Mouse (Mus musculus): ENCODE results near the gene Ms4a1. TPM values are rescaled to one million over a fixed set of nuclear protein-coding genes. Genes with fewer than 3 reads are reported as not detected.
"Not testable (repeated sequence)": the region's sequence is repeated elsewhere in the genome, so short reads cannot be mapped to it uniquely, and the experiment has no call there.

Gene Ms4a1
- polyA plus RNA-seq, 1 experiment from 2014 or later, result not detected

- H3K4me2 ChIP-seq, result no peak overlapping the region
- no peak for ATAC-seq
- H3K27me3 ChIP-seq (replicated peaks), result no peaks in the 10 kb centered on the region
- no peaks in the 10 kb centered on the region for H3K4me1 ChIP-seq
- no peaks in the 10 kb centered on the region for H3K36me3 ChIP-seq
- H3K4me3 ChIP-seq, result no peak overlapping the region
- no peaks in the 10 kb centered on the region for H3K9me3 ChIP-seq (replicated peaks)
- WGBS (ENCODE audit: insufficient replicate concordance), result 41% methylated on average over 3 of the region's 3 CpGs
- H3K9ac ChIP-seq, result no peak overlapping the region
- no peak overlapping the region for H3K27ac ChIP-seq
Measured at GRCm38 (mm10) chr19:11263549-11263948, 2.5 kb downstream of the Ms4a1 start.

DNA sequence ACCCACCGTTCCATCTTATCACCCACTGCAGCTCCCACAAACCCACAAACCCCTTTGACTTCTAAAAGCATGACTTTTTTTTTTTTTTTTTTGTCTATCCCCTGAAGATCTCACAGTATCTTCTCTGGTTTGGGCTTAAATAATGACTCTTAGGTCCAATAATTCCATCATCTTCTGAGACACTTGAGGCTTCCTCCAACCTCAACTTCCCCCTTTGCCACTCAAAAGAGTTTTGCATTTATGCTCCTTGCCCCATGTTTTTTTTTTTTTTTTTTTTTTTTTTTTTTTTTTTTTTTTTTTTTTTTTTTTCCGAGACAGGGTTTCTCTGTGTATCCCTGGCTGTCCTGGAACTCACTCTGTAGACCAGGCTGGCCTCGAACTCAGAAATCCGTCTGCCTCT, 3.1 kb downstream of the Ms4a1 start:
- not testable (repeated sequence) for H3K27me3 ChIP-seq (replicated peaks); H3K27ac ChIP-seq; ATAC-seq; H3K4me2 ChIP-seq; H3K9ac ChIP-seq; H3K4me3 ChIP-seq; H3K36me3 ChIP-seq; H3K9me3 ChIP-seq (replicated peaks); H3K4me1 ChIP-seq
- WGBS (ENCODE audit: insufficient replicate concordance), result 62% methylated on average over 4 of the region's 4 CpGs

GRCm38 (mm10) chr19:11261522-11261921, 4.5 kb downstream of the Ms4a1 start:
- no peak for ATAC-seq
- no peak overlapping the region for H3K4me2 ChIP-seq
- WGBS (ENCODE audit: insufficient replicate concordance), result 45% methylated on average over 2 of the region's 2 CpGs

GRCm38 (mm10) chr19:11244230-11244629, 21.8 kb downstream of the Ms4a1 start:
- no peak overlapping the region for H3K4me2 ChIP-seq
- no peak overlapping the region for H3K4me3 ChIP-seq
- no peak overlapping the region for H3K27ac ChIP-seq
- no peak overlapping the region for H3K9ac ChIP-seq
- no peaks in the 10 kb centered on the region for H3K27me3 ChIP-seq (replicated peaks)
- H3K9me3 ChIP-seq (replicated peaks), result no peaks in the 10 kb centered on the region
- no peaks in the 10 kb centered on the region for H3K4me1 ChIP-seq
- ATAC-seq, result no peak
- no peaks in the 10 kb centered on the region for H3K36me3 ChIP-seq

More at GRCm38 (mm10) chr19:11261522-11261921, 4.5 kb downstream of the Ms4a1 start:
- Histone ChIP-seq H3K27ac (no peak overlapping the region), H3K4me1 (no peaks in the 10 kb centered on the region), H3K4me3 (no peak overlapping the region), H3K9ac (no peak overlapping the region), H3K9me3 (replicated peaks) (no peaks in the 10 kb centered on the region), H3K36me3 (no peaks in the 10 kb centered on the region), H3K27me3 (replicated peaks) (no peaks in the 10 kb centered on the region)

DNA sequence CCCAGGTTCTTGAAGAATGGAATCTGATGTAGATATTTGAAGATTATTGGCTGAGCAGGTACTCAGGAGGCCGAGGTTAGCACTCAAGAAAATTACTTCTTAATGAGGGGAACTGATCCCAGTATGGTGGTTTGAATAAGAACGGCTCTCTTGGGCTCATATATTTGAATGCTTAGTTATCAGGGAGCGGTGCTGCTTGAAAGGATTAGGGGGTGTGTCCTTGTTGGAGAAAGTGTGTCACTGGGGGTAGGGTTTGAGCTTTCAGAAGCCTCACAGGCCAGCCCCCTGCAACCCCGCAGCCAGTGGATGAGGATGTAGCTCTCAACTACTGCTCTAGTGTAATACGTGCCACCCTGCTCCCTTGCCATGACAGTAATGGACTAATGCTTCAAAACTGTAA, 23.5 kb downstream of the Ms4a1 start:
- no peaks in the 10 kb centered on the region for H3K4me1 ChIP-seq
- H3K9me3 ChIP-seq (replicated peaks), result no peaks in the 10 kb centered on the region
- 42% methylated on average over 5 of the region's 5 CpGs for WGBS (ENCODE audit: insufficient replicate concordance)
- H3K9ac ChIP-seq, result no peak overlapping the region
- no peak for ATAC-seq
- no peak overlapping the region for H3K4me2 ChIP-seq
- no peaks in the 10 kb centered on the region for H3K36me3 ChIP-seq
- H3K4me3 ChIP-seq, result no peak overlapping the region
- H3K27me3 ChIP-seq (replicated peaks), result no peaks in the 10 kb centered on the region
- no peak overlapping the region for H3K27ac ChIP-seq

DNA sequence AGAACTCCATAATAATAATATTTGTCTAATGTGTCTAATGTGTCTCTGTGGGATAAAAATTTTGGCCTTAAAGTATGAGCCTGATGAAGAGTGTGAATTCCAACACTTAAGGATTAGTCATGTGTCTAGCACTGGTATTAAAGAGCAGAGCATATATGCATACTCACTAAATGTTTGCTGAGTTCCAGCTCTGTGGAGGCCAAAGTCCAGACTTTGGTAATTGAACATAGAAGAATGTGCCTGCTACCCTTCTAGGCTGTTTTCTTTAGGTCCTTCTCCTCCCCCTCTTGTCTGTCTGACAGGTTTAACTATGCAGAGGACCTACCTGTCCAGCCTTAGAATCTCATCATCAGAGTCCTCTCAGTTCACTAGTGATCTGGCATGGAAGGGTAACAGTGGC, 30.2 kb downstream of the Ms4a1 start:
- no peak for ATAC-seq

DNA sequence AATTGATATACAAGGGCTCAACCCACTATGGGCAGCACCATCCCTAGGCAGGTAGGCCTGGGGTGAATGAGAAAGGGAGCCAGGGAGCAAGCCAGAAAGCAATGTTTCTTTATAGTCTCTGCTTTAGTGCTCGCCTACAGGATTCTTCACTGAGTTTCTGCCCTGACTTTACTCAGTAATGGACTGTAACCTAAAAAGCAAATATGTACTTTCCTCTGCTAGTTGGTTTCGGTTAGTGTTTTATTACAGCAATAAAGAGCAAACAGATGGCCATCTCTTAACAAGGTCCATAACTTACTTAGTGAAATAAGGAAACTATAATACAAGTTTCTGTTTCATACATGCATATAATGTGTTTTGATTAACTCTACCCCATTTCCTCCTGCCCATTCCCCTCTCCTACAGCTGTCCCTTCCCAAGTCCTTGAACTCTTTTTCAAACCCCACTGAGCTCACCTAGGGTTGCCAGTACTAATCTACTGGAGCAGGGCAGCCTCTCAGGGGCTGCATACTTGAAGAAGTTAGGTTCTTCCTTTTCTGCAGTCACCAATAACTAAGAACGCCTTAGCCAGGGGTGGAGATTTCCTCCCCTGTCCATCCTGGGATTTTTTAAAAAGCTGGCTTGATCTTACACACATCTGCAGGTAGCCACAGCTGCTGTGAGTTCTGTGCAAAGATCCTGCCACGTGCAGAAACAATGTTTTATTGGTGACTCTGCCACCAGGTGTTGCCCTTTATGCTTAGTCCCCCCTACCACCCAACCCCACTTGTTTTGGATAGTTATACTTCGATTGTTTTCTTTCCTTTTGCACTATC, 30.9 kb downstream of the Ms4a1 start:
- Histone ChIP-seq H3K9ac (no peak overlapping the region), H3K36me3 (no peaks in the 10 kb centered on the region), H3K4me3 (no peak overlapping the region), H3K4me2 (no peak overlapping the region), H3K27me3 (replicated peaks) (no peaks in the 10 kb centered on the region), H3K9me3 (replicated peaks) (no peaks in the 10 kb centered on the region), H3K4me1 (no peaks in the 10 kb centered on the region), H3K27ac (no peak overlapping the region)
- ATAC-seq, result no peak
- 46% methylated on average over 5 of the region's 5 CpGs for WGBS (ENCODE audit: insufficient replicate concordance)

More for the DNA sequence above, 30.2 kb downstream of the Ms4a1 start:
- H3K27me3 ChIP-seq (replicated peaks), result no peaks in the 10 kb centered on the region
- no peaks in the 10 kb centered on the region for H3K36me3 ChIP-seq
- no peak overlapping the region for H3K27ac ChIP-seq
- no peaks in the 10 kb centered on the region for H3K4me1 ChIP-seq
- no peak overlapping the region for H3K9ac ChIP-seq
- H3K4me3 ChIP-seq, result no peak overlapping the region
- H3K9me3 ChIP-seq (replicated peaks), result no peaks in the 10 kb centered on the region
- no peak overlapping the region for H3K4me2 ChIP-seq

DNA sequence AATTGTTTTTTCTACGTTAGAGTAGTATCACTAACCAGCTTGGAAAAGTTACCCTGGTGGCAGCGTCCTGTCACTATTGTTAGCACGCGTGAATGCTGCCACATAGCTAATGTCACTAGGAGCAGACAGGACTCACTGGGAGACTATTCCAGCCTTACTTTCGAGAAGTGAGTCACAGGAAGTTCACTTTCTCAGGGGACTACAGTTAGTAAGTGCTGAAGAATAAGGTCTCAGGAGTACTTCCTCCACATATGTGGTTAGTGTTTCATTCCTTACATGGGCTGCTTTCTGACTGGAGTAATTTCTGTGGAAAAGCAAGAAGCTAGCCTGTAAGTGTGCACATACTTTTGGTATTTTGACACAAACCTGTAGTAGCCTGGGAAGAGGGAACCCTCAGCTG, 31.8 kb downstream of the Ms4a1 start:
- no peak overlapping the region for H3K4me2 ChIP-seq
- ATAC-seq, result no peak
- no peak overlapping the region for H3K4me3 ChIP-seq
- H3K9ac ChIP-seq, result no peak overlapping the region
- H3K9me3 ChIP-seq (replicated peaks), result no peaks in the 10 kb centered on the region
- no peaks in the 10 kb centered on the region for H3K36me3 ChIP-seq
- no peaks in the 10 kb centered on the region for H3K27me3 ChIP-seq (replicated peaks)
- no peak overlapping the region for H3K27ac ChIP-seq
- WGBS (ENCODE audit: insufficient replicate concordance), result 52% methylated on average over 5 of the region's 5 CpGs
- H3K4me1 ChIP-seq, result no peaks in the 10 kb centered on the region

DNA sequence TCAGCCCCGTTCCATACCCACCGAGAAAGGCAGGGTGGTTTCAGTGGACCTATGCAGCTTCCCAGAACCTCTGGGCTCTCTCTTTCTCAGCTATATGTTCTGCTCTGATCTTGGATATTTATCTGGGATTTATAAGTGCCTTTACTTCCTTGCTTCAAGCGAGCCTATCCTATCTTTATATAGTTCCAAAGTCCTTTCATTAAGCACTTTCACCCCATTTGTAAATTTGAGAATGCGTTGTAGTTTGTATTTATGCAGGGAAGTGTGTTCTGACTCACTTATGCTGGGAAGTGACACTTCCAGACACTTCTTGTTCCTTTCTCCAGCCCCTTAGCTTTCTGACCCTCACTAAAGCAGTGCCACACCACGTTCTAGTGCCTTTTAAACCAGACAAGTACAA, 33.7 kb downstream of the Ms4a1 start, which contains the start of gene Ms4a12:
Gene Ms4a12, minus strand, starts transcription at position 101 of the 400 bp plus-strand sequence.
- 53% methylated on average over 5 of the region's 5 CpGs for WGBS (ENCODE audit: insufficient replicate concordance)
- H3K27ac ChIP-seq, result no peak within 1 kb of the TSS

More for the DNA sequence above, 33.7 kb downstream of the Ms4a1 start, which contains the start of gene Ms4a12:
- ATAC-seq, result no peak
- Histone ChIP-seq H3K4me3 (no peak within 1 kb of the TSS), H3K9ac (no peak within 1 kb of the TSS), H3K4me1 (no peaks in the 10 kb centered on the region), H3K9me3 (replicated peaks) (no peaks in the 10 kb centered on the region), H3K36me3 (no peaks in the 10 kb centered on the region), H3K27me3 (replicated peaks) (no peaks in the 10 kb centered on the region), H3K4me2 (no peak within 1 kb of the TSS)

Other genes with a start within 250 kb of the Ms4a1 start
- gene Ms4a18, start 248.2 kb downstream of the Ms4a1 start, polyA plus RNA-seq (2016; fragmentation: Nextera tagmentation; extraction: Ambion mirVana), result not detected in 2 replicates
- not detected in 2 replicates for gene Ms4a8a, start 185.1 kb downstream of the Ms4a1 start, polyA plus RNA-seq (2016; fragmentation: Nextera tagmentation; extraction: Ambion mirVana)
- not detected in 2 replicates for gene 1700017D01Rik, start 135.4 kb downstream of the Ms4a1 start, polyA plus RNA-seq (2016; fragmentation: Nextera tagmentation; extraction: Ambion mirVana)
- not detected in 2 replicates for gene 1700025F22Rik, start 100.9 kb downstream of the Ms4a1 start, polyA plus RNA-seq (2016; fragmentation: Nextera tagmentation; extraction: Ambion mirVana)
- not detected in 2 replicates for gene Ms4a13, start 69.5 kb downstream of the Ms4a1 start, polyA plus RNA-seq (2016; fragmentation: Nextera tagmentation; extraction: Ambion mirVana)
- gene Ms4a12, start 33.8 kb downstream of the Ms4a1 start, polyA plus RNA-seq (2016; fragmentation: Nextera tagmentation; extraction: Ambion mirVana), result not detected in 2 replicates
- not detected in 2 replicates for gene Ms4a5, start 17.6 kb upstream of the Ms4a1 start, polyA plus RNA-seq (2016; fragmentation: Nextera tagmentation; extraction: Ambion mirVana)
- not detected in 2 replicates for gene Ms4a14, start 48.2 kb upstream of the Ms4a1 start, polyA plus RNA-seq (2016; fragmentation: Nextera tagmentation; extraction: Ambion mirVana)
- 0.48 and 1.7 TPM in 2 replicates for gene Ms4a7, start 69.9 kb upstream of the Ms4a1 start, polyA plus RNA-seq (2016; fragmentation: Nextera tagmentation; extraction: Ambion mirVana)
- 1.3 and 1.4 TPM in 2 replicates for gene Ms4a4a, start 109.3 kb upstream of the Ms4a1 start, polyA plus RNA-seq (2016; fragmentation: Nextera tagmentation; extraction: Ambion mirVana)
- gene Ms4a4c, start 138.5 kb upstream of the Ms4a1 start, polyA plus RNA-seq (2016; fragmentation: Nextera tagmentation; extraction: Ambion mirVana), result 0.26 and 0.31 TPM in 2 replicates
- gene Ms4a4b, start 177.3 kb upstream of the Ms4a1 start, polyA plus RNA-seq (2016; fragmentation: Nextera tagmentation; extraction: Ambion mirVana), result not detected in 2 replicates
- gene Ms4a6c, start 203.1 kb upstream of the Ms4a1 start, polyA plus RNA-seq (2016; fragmentation: Nextera tagmentation; extraction: Ambion mirVana), result 3.2 and 3.4 TPM in 2 replicates
- not detected in 2 replicates for gene Gm8369, start 219.7 kb upstream of the Ms4a1 start, polyA plus RNA-seq (2016; fragmentation: Nextera tagmentation; extraction: Ambion mirVana)